Mouse (Mus musculus): Measurements from ENCODE around the gene Sgms1. TPM values are rescaled to one million over a fixed set of nuclear protein-coding genes. Genes with fewer than 3 reads are reported as not detected.
A peak's percentile ranks its signal among the peaks of the same experiment; 100 is the strongest.

Gene Sgms1
- total RNA-seq, 2 experiments from 2014 or later = 58.8 to 59.5 TPM

GRCm38 (mm10) chr19:32301568-32301967 is 87.9 kb downstream of the Sgms1 start:
- no peak overlapping the region for H3K4me3 ChIP-seq
- no peak for DNase-seq (ENCODE audit: extremely low spot score in 1 of 2, low spot score in 2 of 2)
- intact Hi-C loops (cut with DNase I) = no loop called here
- no peak for TF ChIP-seq CTCF (IDR thresholded peaks at IDR 0.05)
- no peak overlapping the region for H3K27ac ChIP-seq

- H3K4me3 ChIP-seq = no peak overlapping the region
- intact Hi-C loops (cut with DNase I) = no loop called here
- no peak overlapping the region for H3K27ac ChIP-seq
- TF ChIP-seq CTCF (IDR thresholded peaks at IDR 0.05) = no peak
- no peak for DNase-seq (ENCODE audit: extremely low spot score in 1 of 2, low spot score in 2 of 2)
Observed at GRCm38 (mm10) chr19:32298221-32298620, 91.3 kb downstream of the Sgms1 start.

- TF ChIP-seq CTCF (IDR thresholded peaks at IDR 0.05) = no peak
- intact Hi-C loops (cut with DNase I) = no loop called here
- Histone ChIP-seq H3K27ac (no peak overlapping the region), H3K4me3 (no peak overlapping the region)
- no peak for DNase-seq (ENCODE audit: extremely low spot score in 1 of 2, low spot score in 2 of 2)
Observed at GRCm38 (mm10) chr19:32296863-32297262, 92.7 kb downstream of the Sgms1 start.

- Histone ChIP-seq H3K4me3 (no peak overlapping the region), H3K27ac (no peak overlapping the region)
- no peak for DNase-seq (ENCODE audit: extremely low spot score in 1 of 2, low spot score in 2 of 2)
- intact Hi-C loops (cut with DNase I) = no loop called here
- TF ChIP-seq CTCF (IDR thresholded peaks at IDR 0.05) = no peak
Observed at GRCm38 (mm10) chr19:32295581-32295980, 93.9 kb downstream of the Sgms1 start.

GRCm38 (mm10) chr19:32292782-32293776 is 96.4 kb downstream of the Sgms1 start:
- no peak for TF ChIP-seq CTCF (IDR thresholded peaks at IDR 0.05)
- intact Hi-C loops (cut with DNase I) = no loop called here

GRCm38 (mm10) chr19:32292067-32292739 is 97.3 kb downstream of the Sgms1 start:
- intact Hi-C loops (cut with DNase I) = no loop called here
- Histone ChIP-seq H3K27ac (peak overlapping the region; percentile 55), H3K4me3 (no peak overlapping the region)
- DNase-seq (ENCODE audit: extremely low spot score in 1 of 2, low spot score in 2 of 2) = no peak
- no peak for TF ChIP-seq CTCF (IDR thresholded peaks at IDR 0.05)

More at GRCm38 (mm10) chr19:32292782-32293776, 96.4 kb downstream of the Sgms1 start:
- H3K4me3 ChIP-seq = no peak overlapping the region
- no peak for DNase-seq (ENCODE audit: extremely low spot score in 1 of 2, low spot score in 2 of 2)
- H3K27ac ChIP-seq = peak overlapping the region; percentile 78

- H3K4me3 ChIP-seq = no peak overlapping the region
- TF ChIP-seq CTCF (IDR thresholded peaks at IDR 0.05) = no peak
- intact Hi-C loops (cut with DNase I) = no loop called here
- no peak overlapping the region for H3K27ac ChIP-seq
- DNase-seq (ENCODE audit: extremely low spot score in 1 of 2, low spot score in 2 of 2) = no peak
Observed at GRCm38 (mm10) chr19:32291130-32291529, 98.4 kb downstream of the Sgms1 start.

- intact Hi-C loops (cut with DNase I) = no loop called here
- Histone ChIP-seq H3K27ac (no peak overlapping the region), H3K4me3 (no peak overlapping the region)
- TF ChIP-seq CTCF (IDR thresholded peaks at IDR 0.05) = no peak
- DNase-seq (ENCODE audit: extremely low spot score in 1 of 2, low spot score in 2 of 2) = no peak
Observed at GRCm38 (mm10) chr19:32288895-32289294, 100.6 kb downstream of the Sgms1 start.

GRCm38 (mm10) chr19:32287839-32288238 is 101.7 kb downstream of the Sgms1 start:
- Histone ChIP-seq H3K4me3 (no peak overlapping the region), H3K27ac (no peak overlapping the region)
- TF ChIP-seq CTCF (IDR thresholded peaks at IDR 0.05) = no peak
- no peak for DNase-seq (ENCODE audit: extremely low spot score in 1 of 2, low spot score in 2 of 2)
- intact Hi-C loops (cut with DNase I) = no loop called here

GRCm38 (mm10) chr19:32285455-32285831 is 104.1 kb downstream of the Sgms1 start:
- Histone ChIP-seq H3K4me3 (no peak overlapping the region), H3K27ac (no peak overlapping the region)
- no peak for DNase-seq (ENCODE audit: extremely low spot score in 1 of 2, low spot score in 2 of 2)
- intact Hi-C loops (cut with DNase I) = no loop called here
- TF ChIP-seq CTCF (IDR thresholded peaks at IDR 0.05) = no peak

GRCm38 (mm10) chr19:32284681-32285454 is 104.6 kb downstream of the Sgms1 start:
- intact Hi-C loops (cut with DNase I) = loop anchor here (5.0 kb wide), 1 partner anchor 37 kb away; no protein-coding TSS in a partner anchor
- Histone ChIP-seq H3K4me3 (no peak overlapping the region), H3K27ac (no peak overlapping the region)
- no peak for DNase-seq (ENCODE audit: extremely low spot score in 1 of 2, low spot score in 2 of 2)
- no peak for TF ChIP-seq CTCF (IDR thresholded peaks at IDR 0.05)

Data from left cerebral cortex, adult 2 months (tissue).